Mouse (Mus musculus): ENCODE results near the gene Rad51b. TPM values are rescaled to one million over a fixed set of nuclear protein-coding genes. Genes with fewer than 3 reads are reported as not detected.

Gene Rad51b
- total RNA-seq, 2 experiments from 2014 or later = 0.17 TPM; not detected in 1

DNA sequence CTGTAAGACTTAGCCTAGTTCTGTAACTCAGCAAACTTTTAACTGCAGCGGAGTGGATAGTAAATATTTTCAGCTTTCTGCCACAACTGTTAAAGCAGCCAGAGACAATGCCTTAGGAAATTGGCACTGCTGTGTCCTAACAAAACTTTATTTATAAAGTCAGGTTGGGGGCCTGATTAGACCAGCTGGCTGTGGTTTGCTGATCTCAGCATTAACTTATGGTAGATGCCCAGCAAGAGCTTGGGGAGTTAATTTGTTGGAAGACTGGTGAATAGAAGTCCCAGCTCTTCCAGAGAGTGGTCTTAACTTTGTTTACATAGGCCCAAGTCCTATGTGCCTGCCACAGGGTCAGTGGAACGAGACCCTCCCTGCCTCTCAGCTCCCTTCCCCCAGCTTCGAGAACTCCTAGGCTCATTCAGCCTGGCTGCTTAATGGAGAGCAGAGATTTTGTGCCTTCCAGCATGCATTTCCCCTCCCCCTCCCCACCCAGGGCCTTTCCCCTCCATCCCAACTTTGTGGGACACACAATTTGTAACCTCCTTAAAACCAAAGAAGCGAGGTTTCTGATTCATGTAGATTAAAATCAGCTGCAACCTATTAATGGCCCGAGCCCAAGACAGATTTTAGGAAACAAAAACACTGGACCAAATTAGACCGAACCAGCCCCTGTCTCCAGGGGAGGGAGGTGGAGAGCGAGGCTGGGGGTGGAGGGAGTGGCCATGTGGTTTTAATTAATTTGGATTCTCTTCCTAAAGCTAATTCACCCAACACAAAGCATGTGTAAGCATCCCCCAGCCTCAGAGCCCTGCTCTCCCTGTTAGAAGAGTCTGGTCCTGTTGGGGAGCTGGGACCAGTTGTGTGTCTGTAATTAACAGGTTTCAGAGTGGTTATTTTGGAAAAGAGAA is 549.4 kb downstream of the Rad51b start:
- intact Hi-C loops (cut with DNase I) = no loop called here
- DNase-seq (ENCODE audit: low spot score in 2 of 2) = no peak

DNA sequence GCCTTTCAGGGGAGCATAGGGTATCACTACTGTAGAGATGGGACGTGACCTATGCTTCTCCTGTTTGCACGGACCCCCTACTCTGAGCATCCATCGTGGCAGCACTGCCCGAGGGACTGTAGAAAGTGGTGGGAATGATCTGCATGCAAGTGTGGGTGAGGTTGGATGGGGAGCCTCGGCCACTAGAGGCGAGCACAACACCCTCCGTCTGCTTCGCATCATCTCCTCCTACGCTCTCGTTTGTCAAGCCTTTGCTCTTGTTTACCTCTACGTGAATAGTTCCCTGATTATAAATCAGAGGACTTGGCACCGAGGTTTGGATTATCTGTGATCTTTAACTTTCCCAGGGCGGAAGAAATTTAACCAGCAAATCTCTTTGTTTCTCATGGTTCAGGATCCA is 551.5 kb downstream of the Rad51b start:
- intact Hi-C loops (cut with DNase I) = no loop called here
- DNase-seq (ENCODE audit: low spot score in 2 of 2) = no peak

DNA sequence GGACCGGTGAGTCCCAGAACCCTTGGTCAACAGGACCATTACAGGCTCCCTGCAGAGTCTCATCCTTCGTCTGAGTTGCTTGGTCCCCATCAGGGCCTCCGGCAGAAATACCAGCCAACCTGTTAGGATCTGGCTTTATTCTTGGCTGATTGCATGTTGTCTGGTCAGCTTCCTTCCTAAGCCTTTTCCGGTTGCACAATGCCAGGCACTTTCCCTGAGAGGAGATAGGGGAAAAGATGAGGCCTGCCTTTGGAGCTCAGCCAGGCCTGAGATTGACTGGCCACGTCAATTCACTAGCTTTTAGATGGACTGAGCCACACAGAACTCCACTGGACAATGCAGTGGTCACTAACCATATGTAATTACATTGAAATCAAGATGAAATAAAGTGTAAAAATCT is 552.9 kb downstream of the Rad51b start:
- intact Hi-C loops (cut with DNase I) = no loop called here
- no peak for DNase-seq (ENCODE audit: low spot score in 2 of 2)

DNA sequence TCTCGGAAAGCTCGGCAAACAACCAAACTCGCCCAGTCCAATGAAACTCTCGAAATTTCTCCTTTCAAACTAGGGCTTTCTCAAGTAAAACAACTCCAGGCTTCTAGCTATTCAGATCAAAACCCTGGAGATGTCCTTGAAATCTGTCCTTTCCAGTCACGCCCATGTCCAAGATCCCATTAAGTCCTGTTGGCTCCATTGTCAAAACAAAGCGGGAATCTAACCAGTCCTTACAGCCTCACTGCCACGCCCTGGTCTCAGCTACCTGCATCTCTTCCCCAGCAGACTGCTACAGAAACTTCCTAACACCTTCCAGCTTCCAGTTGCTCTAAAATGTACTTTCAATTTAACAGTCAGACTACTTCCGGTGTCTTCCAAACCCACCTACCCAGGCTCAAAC is 554.8 kb downstream of the Rad51b start:
- no peak for DNase-seq (ENCODE audit: low spot score in 2 of 2)
- intact Hi-C loops (cut with DNase I) = no loop called here

DNA sequence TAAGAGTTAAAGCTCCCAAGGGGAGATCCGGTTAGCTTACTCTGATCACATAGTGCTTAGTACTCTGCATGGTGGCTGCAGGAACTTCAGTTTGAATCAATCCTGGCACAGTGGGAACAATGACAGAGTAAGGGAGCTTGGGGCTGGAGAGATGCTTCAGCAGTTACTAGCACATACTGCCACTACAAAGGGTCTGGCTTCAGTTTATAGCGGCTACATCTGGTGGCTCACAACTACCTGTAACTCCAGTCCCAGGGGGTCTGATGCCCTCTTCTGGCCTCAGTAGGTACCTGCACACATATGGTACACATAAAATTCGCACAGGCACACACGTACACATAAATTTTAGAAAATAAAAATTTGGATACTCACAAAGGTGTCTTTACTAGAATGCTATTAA is 555.5 kb downstream of the Rad51b start:
- intact Hi-C loops (cut with DNase I) = no loop called here
- no peak for DNase-seq (ENCODE audit: low spot score in 2 of 2)

DNA sequence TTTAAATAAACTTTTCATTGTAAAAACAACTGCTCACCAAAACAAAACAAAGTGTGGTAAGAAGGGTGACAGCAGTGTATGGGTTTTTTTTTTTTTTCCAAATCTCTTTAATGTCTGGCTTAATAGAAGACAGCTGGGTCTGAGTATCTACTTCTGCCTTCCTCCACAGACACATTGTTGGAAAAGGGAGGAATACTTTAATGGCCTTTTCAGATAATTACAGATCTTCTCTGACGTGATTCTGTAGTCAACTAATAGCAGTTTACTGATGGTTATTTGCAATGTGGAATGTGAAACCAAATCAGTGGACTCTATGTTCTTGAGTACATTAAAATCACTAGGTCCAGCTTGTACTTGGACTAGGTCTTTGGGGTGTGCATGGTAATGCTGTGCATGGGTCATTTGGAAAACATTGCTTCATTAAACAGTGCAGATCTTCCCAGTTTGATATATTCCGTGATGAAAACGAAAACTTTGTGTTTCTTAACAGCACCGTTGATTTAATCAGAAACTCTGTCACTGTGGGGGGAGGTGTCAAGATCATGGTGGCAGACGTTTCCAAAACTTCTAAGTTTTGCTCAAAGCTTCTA is 556.9 kb downstream of the Rad51b start:
- DNase-seq (ENCODE audit: low spot score in 2 of 2) = no peak
- intact Hi-C loops (cut with DNase I) = no loop called here

DNA sequence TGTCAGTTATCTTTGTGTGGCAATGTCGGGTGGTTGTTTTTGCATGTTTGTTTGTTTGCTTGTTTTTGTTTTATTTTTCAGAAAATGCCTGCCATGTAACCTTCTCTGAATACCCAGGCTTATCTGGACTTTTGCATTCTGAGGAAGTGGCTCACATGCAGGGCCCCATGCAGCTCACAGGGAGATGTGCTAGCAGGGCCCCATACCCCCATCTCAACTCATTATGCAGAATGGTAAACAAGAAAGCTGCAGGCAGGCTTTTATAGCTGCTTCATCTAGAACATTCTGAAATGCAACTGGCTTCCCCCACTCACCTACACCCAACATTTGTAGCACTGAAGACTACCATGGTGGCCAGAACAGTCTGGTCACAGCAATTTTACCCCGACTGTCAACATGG is 557.4 kb downstream of the Rad51b start:
- DNase-seq (ENCODE audit: low spot score in 2 of 2) = no peak
- intact Hi-C loops (cut with DNase I) = no loop called here

DNA sequence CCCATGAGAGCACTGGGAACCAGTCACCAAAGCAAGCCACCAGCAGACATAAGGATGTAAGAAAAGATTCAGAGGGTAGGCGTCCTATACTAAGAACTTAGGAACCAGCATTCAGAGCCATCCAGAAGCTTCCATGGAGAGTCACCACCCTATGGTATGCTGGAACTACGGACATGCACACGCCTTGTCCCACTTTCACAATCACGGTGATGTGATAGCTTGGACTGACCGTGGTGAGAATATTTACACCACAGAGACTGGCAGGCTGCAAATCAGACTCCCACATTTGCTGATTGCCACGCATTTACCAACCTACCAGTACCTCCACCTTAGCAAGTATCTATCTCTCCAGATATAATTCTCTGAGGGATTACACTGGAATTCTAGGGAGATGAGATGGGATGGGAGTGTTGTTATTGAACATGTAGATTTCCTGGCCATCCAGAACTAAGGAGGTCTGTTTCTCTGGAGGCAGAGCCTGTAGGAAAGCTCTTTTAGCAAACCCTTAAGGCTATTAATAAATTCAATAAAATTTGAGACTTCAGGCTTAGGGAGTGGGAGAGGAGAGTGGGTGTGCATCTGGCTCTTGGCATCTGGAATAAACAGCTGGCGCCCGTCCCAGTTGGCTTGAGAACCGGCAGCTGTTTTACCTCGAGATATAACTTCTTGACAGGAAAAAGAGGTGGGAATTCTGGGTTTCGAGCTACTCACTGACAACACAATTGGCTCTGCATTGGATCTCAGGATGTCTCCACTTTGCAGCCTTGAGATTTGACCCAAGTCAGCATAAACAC is 559.2 kb downstream of the Rad51b start:
- no peak for DNase-seq (ENCODE audit: low spot score in 2 of 2)
- intact Hi-C loops (cut with DNase I) = no loop called here

DNA sequence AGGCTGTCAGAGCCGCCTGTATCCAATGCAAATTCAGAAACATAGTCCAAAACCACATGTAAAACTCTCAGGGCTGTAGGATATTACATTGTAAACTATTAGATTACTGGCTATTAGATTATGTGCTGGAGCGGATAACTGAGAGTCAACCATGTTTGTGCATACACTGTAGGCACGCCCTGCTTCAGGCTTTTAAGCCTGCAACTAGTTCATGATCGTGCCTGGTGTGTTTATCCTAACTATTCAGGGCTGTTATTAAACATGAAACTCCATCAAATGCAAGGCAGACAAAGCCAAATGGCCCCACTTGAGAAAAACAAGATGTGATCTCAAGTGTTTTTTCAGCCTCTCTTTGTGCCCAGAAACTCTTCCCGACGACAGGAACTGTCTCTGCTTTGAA is 560.6 kb downstream of the Rad51b start:
- intact Hi-C loops (cut with DNase I) = no loop called here

DNA sequence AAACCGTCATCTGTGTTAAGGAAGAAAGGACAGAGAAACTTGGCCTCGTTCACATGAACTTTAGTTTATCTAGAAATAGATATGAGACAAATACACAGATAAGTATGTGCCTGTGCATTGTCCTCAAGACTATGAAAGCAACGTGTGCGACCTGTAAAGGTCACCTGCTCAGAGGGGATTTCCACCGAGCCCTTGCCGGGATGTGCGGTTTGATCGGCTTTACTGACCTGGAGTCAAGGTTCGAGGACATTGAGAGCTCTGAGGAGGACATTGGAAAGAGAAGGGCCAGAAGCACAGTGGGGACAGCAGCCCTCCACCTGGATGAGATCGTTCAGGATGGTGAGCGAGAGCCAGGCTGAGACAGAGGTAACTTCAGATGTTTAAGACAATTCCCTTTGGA is 561.3 kb downstream of the Rad51b start:
- no peak for DNase-seq (ENCODE audit: low spot score in 2 of 2)
- intact Hi-C loops (cut with DNase I) = no loop called here

More for the DNA sequence above, 560.6 kb downstream of the Rad51b start:
- no peak for DNase-seq (ENCODE audit: low spot score in 2 of 2)

DNA sequence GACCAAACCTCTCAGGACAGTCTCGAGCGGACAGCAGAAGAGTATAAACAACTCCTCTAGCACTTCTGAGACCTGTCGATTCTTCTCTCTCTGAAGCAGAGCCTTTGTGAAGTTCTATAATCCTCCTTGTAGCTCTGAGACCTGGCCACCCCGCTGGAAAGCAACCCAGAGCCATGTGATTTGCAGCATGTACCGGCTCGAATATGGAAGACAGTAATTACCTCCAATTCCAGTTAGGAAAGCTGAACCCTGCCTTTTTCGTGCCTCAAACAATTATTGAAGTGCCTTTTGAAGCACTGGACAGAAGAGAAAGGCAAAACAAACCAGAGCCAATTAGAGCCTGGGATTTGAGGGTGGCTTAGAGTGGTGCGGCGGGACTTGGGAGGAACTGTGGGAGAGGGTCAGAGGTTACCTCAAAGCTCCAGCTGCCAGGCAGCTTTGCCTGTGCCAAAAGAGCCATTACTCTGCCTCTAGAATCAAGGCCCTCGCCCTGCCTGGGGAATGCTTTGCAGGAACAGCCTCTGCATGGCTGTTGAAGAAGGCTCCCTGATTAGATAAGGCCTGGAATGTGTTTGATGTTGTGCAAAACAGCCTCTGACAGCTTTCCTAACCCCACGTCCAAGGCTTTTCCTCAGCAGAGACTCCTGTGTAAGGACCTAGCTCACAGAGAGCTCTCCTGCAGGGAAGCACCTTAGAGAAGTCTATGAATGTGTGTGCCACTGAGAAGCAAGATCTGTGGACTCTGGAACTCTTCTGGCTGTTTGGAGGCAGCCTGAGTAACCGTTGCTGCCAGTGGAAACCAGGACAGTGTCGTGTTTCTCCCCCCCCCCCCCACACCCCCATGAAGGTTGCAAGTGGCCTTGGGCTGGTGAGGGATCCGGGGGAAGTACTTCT is 562.5 kb downstream of the Rad51b start:
- intact Hi-C loops (cut with DNase I) = no loop called here

DNA sequence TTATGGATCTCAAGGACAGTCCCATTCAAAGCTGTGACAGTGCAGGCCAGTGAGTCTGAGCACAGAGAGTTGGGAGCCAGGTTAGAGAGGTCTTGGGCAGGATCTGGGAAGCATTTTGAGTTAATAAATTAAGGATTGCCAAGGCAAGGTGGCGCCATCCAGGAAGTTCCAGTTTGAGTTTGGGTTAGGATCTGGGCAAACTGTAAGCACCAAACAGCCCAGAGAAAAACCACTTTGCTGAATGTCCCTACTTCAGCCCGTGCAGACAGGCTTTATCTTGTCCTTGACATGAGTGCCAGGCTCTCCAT is 563.1 kb downstream of the Rad51b start:
- intact Hi-C loops (cut with DNase I) = no loop called here
- DNase-seq (ENCODE audit: low spot score in 2 of 2) = no peak

More for the DNA sequence above, 562.5 kb downstream of the Rad51b start:
- no peak for DNase-seq (ENCODE audit: low spot score in 2 of 2)

Other genes with a start within 250 kb of the Rad51b start
- 1 to 10 TPM; 8.8 to 9.5 TPM for gene Pigh, start 207.6 kb upstream of the Rad51b start, total RNA-seq (2021)
- 1 to 10 TPM; 6.1 to 6.7 TPM for gene Arg2, start 166.5 kb upstream of the Rad51b start, total RNA-seq (2021)
- 100 to 1,000 TPM; 190 to 192 TPM for gene Vti1b, start 124.6 kb upstream of the Rad51b start, total RNA-seq (2021)
- 10 to 100 TPM; 21.8 to 22.2 TPM for gene Rdh11, start 105.0 kb upstream of the Rad51b start, total RNA-seq (2021)
- gene Rdh12, start 88.4 kb upstream of the Rad51b start, total RNA-seq (2021) = 1 to 10 TPM in 1 of 2 experiments, under 1 TPM in 1; 0.94 to 1.2 TPM
- 10 to 100 TPM; 23.3 to 27.6 TPM for gene Zfyve26, start 978 bp upstream of the Rad51b start, total RNA-seq (2021)